Mouse (Mus musculus) CH12.LX (cell line): ENCODE results near the gene Xrcc6. TPM values are rescaled to one million over a fixed set of nuclear protein-coding genes. Genes with fewer than 3 reads are reported as not detected.
"Not testable (repeated sequence)": the region's sequence is repeated elsewhere in the genome, so short reads cannot be mapped to it uniquely, and the experiment has no call there.

Source experiments
- DNase-seq: peaks from one replicate; pipeline ENCODE4 v3.0.0-alpha.2; 2013; ENCODE audit errors: extremely low read depth
- H3K27ac ChIP-seq: 2 replicates; pipeline ENCODE4 v1.5.1; 2012; ENCODE audit warnings: low read depth, mild to moderate bottlenecking, control low read depth, moderate library complexity; ENCODE audit not compliant: insufficient read depth
- H3K27me3 ChIP-seq: replicated peaks from 2 replicates; pipeline ENCODE3; 2012; ENCODE audit warnings: inconsistent platforms
- H3K36me3 ChIP-seq, 2 experiments: replicated peaks in 1 of 2; 2 replicates each; pipeline versions ENCODE3 to v1.6.1; 2012; ENCODE audit warnings: inconsistent platforms in 1 of 2, low read length in 1 of 2, mild to moderate bottlenecking in 1 of 2, mixed read lengths in 1 of 2, moderate library complexity in 1 of 2; ENCODE audit not compliant: control insufficient read depth in 1 of 2, insufficient read depth in 1 of 2
- H3K4me1 ChIP-seq, 2 experiments: 2 replicates each; pipeline ENCODE4 v1.6.1; 2012; ENCODE audit warnings: inconsistent platforms in 1 of 2, moderate library complexity in 1 of 2; ENCODE audit not compliant: insufficient read depth in 2 of 2, control insufficient read depth in 1 of 2
- H3K4me2 ChIP-seq: 2 replicates; pipeline ENCODE4 v1.6.1; 2012; ENCODE audit warnings: low read depth, mild to moderate bottlenecking, control low read depth; ENCODE audit not compliant: poor library complexity, insufficient read depth, severe bottlenecking
- H3K4me3 ChIP-seq, 3 experiments: fragments of 150-350 bp in 1 of 3; sonication (generic) in 1 of 3; replicated peaks in 1 of 3; 2 replicates each; pipeline versions ENCODE3 to v1.5.1; 2011 to 2012; ENCODE audit warnings: low read depth in 2 of 3, low read length in 2 of 3, mild to moderate bottlenecking in 2 of 3, moderate library complexity in 2 of 3, control low read depth in 1 of 3, improper control_type of control experiment in 1 of 3, inconsistent platforms in 1 of 3, mixed read lengths in 1 of 3; ENCODE audit not compliant: poor library complexity in 1 of 3
- H3K79me2 ChIP-seq: replicated peaks from 2 replicates; pipeline ENCODE4 v1.6.1; 2012; ENCODE audit warnings: mild to moderate bottlenecking, moderate library complexity; ENCODE audit not compliant: control insufficient read depth, poor library complexity, insufficient read depth, severe bottlenecking; ENCODE audit errors: extremely low read depth
- H3K9ac ChIP-seq: 2 replicates; pipeline ENCODE4 v1.6.1; 2012; ENCODE audit warnings: low read depth, mild to moderate bottlenecking, control low read depth, moderate library complexity; ENCODE audit not compliant: insufficient read depth
- H3K9me3 ChIP-seq: replicated peaks from 2 replicates; pipeline ENCODE3; 2012; ENCODE audit warnings: low read length, inconsistent platforms, mixed read lengths
- HCFC1 ChIP-seq: IDR thresholded peaks from 2 replicates; pipeline ENCODE4 v1.6.1; 2012; ENCODE audit warnings: low read depth, mild to moderate bottlenecking, inconsistent platforms, low read length, improper control_type of control experiment
- KAT2A ChIP-seq: IDR thresholded peaks from 2 replicates; pipeline ENCODE4 v1.6.1; 2012; ENCODE audit warnings: low read length, improper control_type of control experiment, inconsistent platforms; ENCODE audit not compliant: insufficient replicate concordance
- MAFK ChIP-seq: IDR thresholded peaks from 2 replicates; pipeline ENCODE4 v1.6.1; 2011; ENCODE audit warnings: low read length, improper control_type of control experiment; ENCODE audit not compliant: insufficient replicate concordance
- TBP ChIP-seq: conservative IDR thresholded peaks from 2 replicates; pipeline ENCODE4 v1.6.1; 2011; ENCODE audit warnings: low read depth, low read length, improper control_type of control experiment
- ZMIZ1 ChIP-seq: IDR thresholded peaks from 2 replicates; pipeline ENCODE4 v1.6.1; 2012; ENCODE audit warnings: low read depth, mild to moderate bottlenecking, inconsistent platforms, low read length, improper control_type of control experiment
- dilution Hi-C: fragments of 300-500 bp; cut with MboI; formaldehyde crosslinking; loops from 2 replicates; pipeline ENCODE4 v1.14.3; 2020; ENCODE audit warnings: low sequenced_read_pairs; ENCODE audit not compliant: extremely low pct_unique_long_range_greater_than_20kb, extremely low pct_ligation_motif_present
- in situ Hi-C: fragments of 300-500 bp; cut with MboI; formaldehyde crosslinking; loops from 3 replicates; pipeline ENCODE4 v1.14.3; 2019; ENCODE audit warnings: low sequenced_read_pairs, low pct_ligation_motif_present, low pct_unique_long_range_greater_than_20kb, mixed read lengths
- polyA plus RNA-seq: library from polyadenylated mRNA; unstranded; fragments of >175 nt; gene quantifications from 2 replicates; pipeline ENCODE4 v1.2.1, GENCODE M21; 2012; ENCODE audit warnings: low read depth; ENCODE audit not compliant: insufficient read length
- total RNA-seq, 2 experiments: library from RNA; depleted of rRNA; stranded (reverse); fragments of 300-350 nt in 1 of 2; fragments of >200 nt in 1 of 2; gene quantifications; 2 replicates each; pipeline ENCODE4 v1.2.3; 2012 to 2014

The Xrcc6 gene
- total and polyA plus RNA-seq, 3 experiments = 67.3 to 83.5 (median 80.8) TPM

- in situ Hi-C loops, H3K79me2 ChIP-seq, H3K9ac ChIP-seq, H3K9me3 ChIP-seq, H3K4me2 ChIP-seq, DNase-seq, H3K36me3 ChIP-seq, dilution Hi-C loops, H3K4me3 ChIP-seq, H3K27me3 ChIP-seq, H3K27ac ChIP-seq: not testable (repeated sequence)
- peaks cover 23 to 47% of the 10 kb centered on the region in 2 experiments for H3K4me1 ChIP-seq
Measured at GRCm38 (mm10) chr15:81970498-81970897, 17.1 kb upstream of the Xrcc6 start.

GRCm38 (mm10) chr15:81975156-81975555 is 12.5 kb upstream of the Xrcc6 start:
- H3K9ac ChIP-seq, H3K4me2 ChIP-seq, dilution Hi-C loops: not testable (repeated sequence)
- peak; percentile 34; the same call in 1 of the 2 replicates for TF ChIP-seq MAFK
- TF ChIP-seq, all 38 proteins: peak for 1; not testable (repeated sequence) for 37
- DNase-seq = peak; percentile 16
- H3K36me3 ChIP-seq, H3K9me3 ChIP-seq, H3K4me1 ChIP-seq, H3K27me3 ChIP-seq, H3K27ac ChIP-seq, H3K79me2 ChIP-seq, in situ Hi-C loops, H3K4me3 ChIP-seq: not testable (repeated sequence)

- no peaks in the 10 kb centered on the region for H3K9me3 ChIP-seq
- no peak within 1 kb of the TSS for H3K9ac ChIP-seq
- in situ Hi-C loops = no loop called here
- DNase-seq = no peak
- H3K79me2 ChIP-seq = no peaks in the 10 kb centered on the region
- peaks cover 0 to 8% of the 10 kb centered on the region in 2 experiments; a peak in 1 of 4 replicates for H3K4me1 ChIP-seq
- no peaks in the 10 kb centered on the region for H3K36me3 ChIP-seq
- no peaks in the 10 kb centered on the region for H3K27me3 ChIP-seq
- no peak for TF ChIP-seq TBP
- TF ChIP-seq, all 38 proteins: peak for 0
- H3K27ac ChIP-seq = no peak within 1 kb of the TSS
- dilution Hi-C loops = no loop called here
- no peak within 1 kb of the TSS for H3K4me2 ChIP-seq
- H3K4me3 ChIP-seq = no peak within 1 kb of the TSS
Measured at GRCm38 (mm10) chr15:81980321-81980720, 7.3 kb upstream of the Xrcc6 start, which contains the start of gene 1700029P11Rik. TSS of gene 1700029P11Rik (plus strand) at chr15:81980540.

GRCm38 (mm10) chr15:81982173-81982572 is 5.5 kb upstream of the Xrcc6 start:
- H3K27me3 ChIP-seq = no peaks in the 10 kb centered on the region
- no peak overlapping the region for H3K4me3 ChIP-seq
- H3K9me3 ChIP-seq = no peaks in the 10 kb centered on the region
- in situ Hi-C loops (no loop called here), dilution Hi-C loops (no loop called here)
- no peak overlapping the region for H3K9ac ChIP-seq
- no peak for DNase-seq
- no peaks in the 10 kb centered on the region for H3K36me3 ChIP-seq
- peaks cover 0 to 15% of the 10 kb centered on the region in 2 experiments; a peak in 1 of 4 replicates for H3K4me1 ChIP-seq
- H3K4me2 ChIP-seq = no peak overlapping the region
- no peaks in the 10 kb centered on the region for H3K79me2 ChIP-seq
- TF ChIP-seq ZMIZ1 (no peak), KAT2A (no peak), HCFC1 (peak; percentile 37; the same call in 1 of the 2 replicates)
- TF ChIP-seq, all 38 proteins: peak for 1
- no peak overlapping the region for H3K27ac ChIP-seq
